Mouse (Mus musculus) layer of hippocampus, adult 8-10 months (tissue): ENCODE data around the gene Fpr-rs3. TPM values are rescaled to one million over a fixed set of nuclear protein-coding genes. Genes with fewer than 3 reads are reported as not detected.

ENCODE experiments used
- DNase-seq, 2 experiments: peaks; one replicate each; pipeline ENCODE4 v3.0.0; 2022; ENCODE audit warnings: low spot score in 2 of 2
- total RNA-seq, 4 experiments: library from RNA; stranded (reverse); gene quantifications; 2 replicates each; pipeline ENCODE4 v1.2.4; 2022

Gene Fpr-rs3
- not detected for total RNA-seq

DNA sequence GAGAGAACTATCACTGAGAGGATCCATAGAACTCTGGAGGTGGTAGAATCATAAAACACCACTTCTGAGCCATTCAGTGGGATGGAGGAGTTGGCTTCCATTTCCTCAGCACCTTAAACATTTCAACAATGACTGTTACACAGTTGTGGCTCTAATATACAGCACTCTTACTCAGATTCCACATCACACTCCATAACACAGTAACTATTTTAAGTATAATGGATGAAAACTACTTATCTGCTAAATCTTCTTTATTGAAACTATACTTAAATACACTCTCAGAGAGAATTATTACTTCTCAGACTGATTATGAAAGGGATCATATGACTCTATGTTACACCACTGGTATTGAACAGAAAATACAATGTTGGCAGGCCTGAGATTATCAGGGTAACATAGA lies at the start of gene Fpr-rs3:
Gene Fpr-rs3, minus strand, starts transcription at position 101 of the 400 bp plus-strand sequence.
- DNase-seq: no peak

DNA sequence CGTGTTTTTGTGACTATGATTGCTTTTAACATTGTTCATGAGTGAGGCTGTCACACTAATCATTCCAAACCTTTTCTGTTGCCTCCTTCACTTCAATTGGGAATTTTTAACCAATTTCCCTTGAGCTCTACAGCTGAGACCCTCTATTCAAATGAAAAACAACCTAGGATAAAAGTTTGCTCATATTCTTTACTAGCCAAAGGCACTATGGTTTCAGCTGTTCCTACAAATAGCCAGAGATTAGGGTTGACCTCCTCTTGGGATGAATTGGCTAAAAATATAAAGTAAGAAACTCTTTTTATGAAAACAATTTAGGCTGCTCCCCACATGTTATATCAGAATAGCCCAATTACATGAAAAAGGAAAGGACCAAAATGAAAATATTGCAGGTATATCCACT lies 28.4 kb downstream of the Fpr-rs3 start, which contains the start of gene Vmn2r110:
Gene Vmn2r110, minus strand, starts transcription at position 101 of the 400 bp plus-strand sequence.
- no peak for DNase-seq

Other genes with a start within 250 kb of the Fpr-rs3 start
- gene Vmn1r224, start 210.7 kb downstream of the Fpr-rs3 start, total RNA-seq: not detected
- under 1 TPM in 2 of 4 experiments, not detected in 2; 0.04 to 0.12 TPM for gene Vmn2r108, start 143.5 kb downstream of the Fpr-rs3 start, total RNA-seq
- gene Vmn1r225, start 126.7 kb downstream of the Fpr-rs3 start, total RNA-seq: not detected
- not detected for gene Vmn2r109, start 60.1 kb downstream of the Fpr-rs3 start, total RNA-seq
- not detected for gene Vmn2r110, start 28.5 kb downstream of the Fpr-rs3 start, total RNA-seq
- not detected for gene Vmn1r226, start 58.0 kb upstream of the Fpr-rs3 start, total RNA-seq
- not detected for gene Vmn1r227, start 105.0 kb upstream of the Fpr-rs3 start, total RNA-seq
- under 1 TPM in 1 of 4 experiments, not detected in 3; 0.08 TPM for gene Vmn1r228, start 161.3 kb upstream of the Fpr-rs3 start, total RNA-seq
- under 1 TPM; 0.02 to 0.09 (median 0.06) TPM for gene Vmn1r229, start 186.7 kb upstream of the Fpr-rs3 start, total RNA-seq
- gene Vmn1r230, start 215.6 kb upstream of the Fpr-rs3 start, total RNA-seq: not detected